Mouse (Mus musculus): ENCODE measurements at regions not wholly inside any gene's neighbourhood (a gene's known extent, or its start where the extent isn't known, plus 50 kb on each side); places are given as distances from the start of the nearest gene placed in this dataset.

MicroRNA genes in the stretch of these regions (microRNA counts, 519-probe panel; counts per million panel counts)
- 8,282 counts per million, percentile 89 among the panel's probes with 10 or more counts for microRNA mmu-miR-100
- microRNA mmu-miR-125b-3p: 5,594 counts per million, percentile 54 among the panel's probes with 10 or more counts

Small RNA genes lying in the stretch of these regions (microRNA-seq; reads per million reads assigned to microRNA genes)
- gene Mir100 (47,209 reads per million, percentile 99 among the genes with 10 or more reads in this experiment), gene Mir125b-1 (2,363 reads per million, percentile 85 among the genes with 10 or more reads in this experiment), gene Mirlet7a-2 (88.2 reads per million, percentile 50 among the genes with 10 or more reads in this experiment)
